Mouse (Mus musculus) kidney, postnatal 0 days (tissue): ENCODE results near the gene Ptgs1. TPM values are rescaled to one million over a fixed set of nuclear protein-coding genes. Genes with fewer than 3 reads are reported as not detected.

ENCODE experiments used
- ATAC-seq: fragments of 200-750 bp; cut with Nextera tagmentation; replicated peaks from 2 replicates; pipeline ENCODE4 v1.8.0; 2017; ENCODE audit warnings: low read depth, moderate number of reproducible peaks, moderate TSS enrichment, moderate library complexity; ENCODE audit not compliant: low FRiP score
- DNase-seq: peaks from one replicate; pipeline ENCODE4 v3.0.0-alpha.2; 2016; ENCODE audit warnings: low spot score
- H3K27ac ChIP-seq: fragments of 300-500 bp; sonication (generic); 2 replicates; pipeline ENCODE4 v1.5.1; 2014; ENCODE audit warnings: mild to moderate bottlenecking
- H3K27me3 ChIP-seq: fragments of 300-500 bp; sonication (generic); 2 replicates; pipeline ENCODE4 v1.6.1; 2014; ENCODE audit warnings: low read length, mixed read lengths; ENCODE audit not compliant: insufficient read depth
- H3K36me3 ChIP-seq: fragments of 300-500 bp; sonication (generic); 2 replicates; pipeline ENCODE4 v1.6.1; 2014; ENCODE audit warnings: low read length, mixed read lengths; ENCODE audit not compliant: insufficient read depth
- H3K4me1 ChIP-seq: fragments of 300-500 bp; sonication (generic); replicated peaks from 2 replicates; pipeline ENCODE4 v1.6.1; 2014; ENCODE audit warnings: antibody characterized with exemption, low read length, mixed read lengths; ENCODE audit not compliant: insufficient read depth
- H3K4me2 ChIP-seq: fragments of 300-500 bp; sonication (generic); 2 replicates; pipeline ENCODE4 v1.6.1; 2014; ENCODE audit warnings: mild to moderate bottlenecking, low read length, moderate library complexity, mixed read lengths
- H3K4me3 ChIP-seq: fragments of 300-500 bp; sonication (generic); replicated peaks from 2 replicates; pipeline ENCODE4 v1.5.1; 2014; ENCODE audit warnings: low read depth, low read length
- H3K9ac ChIP-seq: fragments of 300-500 bp; sonication (generic); 2 replicates; pipeline ENCODE4 v1.6.1; 2014; ENCODE audit warnings: low read depth, low read length
- H3K9me3 ChIP-seq: fragments of 300-500 bp; sonication (generic); replicated peaks from 2 replicates; pipeline ENCODE4 v1.6.1; 2016; ENCODE audit warnings: low read length, inconsistent platforms, mixed read lengths
- CTCF ChIP-seq: IDR thresholded peaks from 2 replicates; pipeline ENCODE4 v1.5.1; 2016; ENCODE audit warnings: antibody characterized with exemption, low read depth, mild to moderate bottlenecking, moderate library complexity
- WGBS: fragments of 180-500 bp; shearing (Covaris S2); extraction: QIAGEN DNeasy Blood & Tissue Kit; methylation state at CpG from one replicate; pipeline ENCODE4 v1.1.7; 2014; 5-methylcytosine and 5-hydroxymethylcytosine counted together
- polyA plus RNA-seq: library from polyadenylated mRNA; unstranded; fragments of >200 nt; fragmentation: Nextera tagmentation; extraction: Ambion mirVana; gene quantifications from 2 replicates; pipeline ENCODE4 v1.2.1, GENCODE M21; 2015

Gene Ptgs1
- polyA plus RNA-seq, 1 experiment from 2014 or later = 41.9 TPM

DNA sequence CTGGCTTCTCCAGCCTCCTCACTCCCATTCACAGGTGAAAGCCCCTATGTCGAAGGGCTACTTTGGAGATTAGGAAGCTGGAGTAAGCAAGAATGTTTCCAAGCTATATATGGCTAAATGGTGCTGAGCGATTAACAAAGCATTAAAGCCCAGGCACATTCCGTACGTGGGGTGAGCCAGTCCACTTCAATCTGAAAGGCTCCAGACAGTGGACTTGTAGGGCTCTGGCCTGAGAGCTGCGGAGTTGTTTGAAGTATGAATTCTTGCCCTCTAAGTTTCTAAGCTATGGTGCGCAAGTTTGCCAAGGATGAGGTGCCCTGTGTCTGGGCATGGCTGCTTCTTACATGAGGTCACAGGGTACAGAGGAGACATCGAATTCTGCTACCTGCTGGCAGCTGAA lies 6.1 kb upstream of the Ptgs1 start:
- H3K4me2 ChIP-seq = no peak overlapping the region
- TF ChIP-seq CTCF = no peak

DNA sequence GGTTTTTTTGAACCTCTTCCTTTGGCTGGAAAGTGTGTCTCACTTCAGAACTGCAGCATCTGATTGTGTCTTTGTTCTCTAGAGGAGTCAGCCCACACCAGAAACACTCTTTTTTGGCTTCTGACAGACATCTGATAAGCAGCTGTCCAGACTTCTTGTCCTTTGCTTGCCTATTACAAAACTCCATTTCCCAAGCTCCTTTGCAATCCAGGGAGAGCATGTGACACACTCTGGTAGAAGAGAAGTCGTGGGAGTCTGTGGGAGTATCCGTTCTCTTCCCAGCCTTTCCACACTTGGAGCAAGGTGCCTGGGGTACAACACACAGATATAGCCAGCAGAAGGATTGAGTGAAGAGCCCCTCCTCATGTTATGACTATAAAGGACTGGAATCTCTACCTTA lies 5.6 kb upstream of the Ptgs1 start:
- DNase-seq (peak; percentile 57), ATAC-seq (no peak)
- no peak overlapping the region for H3K4me3 ChIP-seq
- H3K27me3 ChIP-seq = no peaks in the 10 kb centered on the region
- H3K9ac ChIP-seq = no peak overlapping the region
- no peaks in the 10 kb centered on the region for H3K4me1 ChIP-seq
- H3K4me2 ChIP-seq = no peak overlapping the region
- WGBS = 6% methylated on average over 2 of the region's 2 CpGs
- no peak for TF ChIP-seq CTCF
- H3K9me3 ChIP-seq = no peaks in the 10 kb centered on the region
- H3K27ac ChIP-seq = no peak overlapping the region
- H3K36me3 ChIP-seq = no peaks in the 10 kb centered on the region

More for the DNA sequence above, 6.1 kb upstream of the Ptgs1 start:
- DNase-seq (no peak), ATAC-seq (no peak)
- Histone ChIP-seq H3K9me3 (no peaks in the 10 kb centered on the region), H3K36me3 (no peaks in the 10 kb centered on the region), H3K27ac (no peak overlapping the region), H3K27me3 (no peaks in the 10 kb centered on the region), H3K9ac (no peak overlapping the region), H3K4me3 (no peak overlapping the region), H3K4me1 (no peaks in the 10 kb centered on the region)
- WGBS = 79% methylated on average over 7 of the region's 7 CpGs

DNA sequence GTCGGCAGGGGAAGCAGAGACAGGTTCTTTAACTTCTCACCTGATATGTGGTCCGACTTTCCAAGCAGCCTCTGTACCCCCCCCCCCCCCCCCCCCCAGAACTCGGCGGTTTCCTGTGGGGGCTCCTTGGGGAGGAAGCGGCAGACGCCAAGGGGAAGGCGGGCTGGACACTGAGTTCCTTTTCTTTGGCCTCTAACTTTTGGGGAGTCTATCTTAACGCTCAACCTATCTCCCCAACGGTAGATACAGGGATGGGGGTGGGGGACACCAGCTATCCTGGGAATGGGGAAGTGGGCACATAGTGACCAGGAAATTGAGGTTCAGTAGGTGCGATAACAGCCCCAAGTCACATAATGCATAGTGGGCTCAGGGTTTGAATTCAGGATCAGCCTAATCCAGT lies 741 bp downstream of the Ptgs1 start:
- no peak for TF ChIP-seq CTCF
- ATAC-seq (no peak), DNase-seq (no peak)
- Histone ChIP-seq H3K36me3 (no peaks in the 10 kb centered on the region), H3K4me1 (0 out of 2 replicates have a peak, but pooled peaks cover 8% of the 10 kb centered on the region), H3K4me3 (peak overlapping the region; percentile 61), H3K27ac (peak overlapping the region; percentile 72; the same call in 1 of the 2 replicates), H3K27me3 (no peaks in the 10 kb centered on the region), H3K9me3 (no peaks in the 10 kb centered on the region), H3K9ac (peak overlapping the region; percentile 63), H3K4me2 (peak overlapping the region; percentile 94)
- 26% methylated on average over 10 of the region's 10 CpGs for WGBS

- Histone ChIP-seq H3K27ac (no peak overlapping the region), H3K4me1 (0 out of 2 replicates have a peak, but pooled peaks cover 8% of the 10 kb centered on the region), H3K27me3 (no peaks in the 10 kb centered on the region), H3K9ac (no peak overlapping the region), H3K4me3 (no peak overlapping the region), H3K4me2 (no peak overlapping the region), H3K9me3 (no peaks in the 10 kb centered on the region), H3K36me3 (no peaks in the 10 kb centered on the region)
- ATAC-seq (no peak), DNase-seq (no peak)
- WGBS = 54% methylated on average over 7 of the region's 7 CpGs
- TF ChIP-seq CTCF = no peak
Measured at GRCm38 (mm10) chr2:36234526-36235368, 4.5 kb downstream of the Ptgs1 start.

DNA sequence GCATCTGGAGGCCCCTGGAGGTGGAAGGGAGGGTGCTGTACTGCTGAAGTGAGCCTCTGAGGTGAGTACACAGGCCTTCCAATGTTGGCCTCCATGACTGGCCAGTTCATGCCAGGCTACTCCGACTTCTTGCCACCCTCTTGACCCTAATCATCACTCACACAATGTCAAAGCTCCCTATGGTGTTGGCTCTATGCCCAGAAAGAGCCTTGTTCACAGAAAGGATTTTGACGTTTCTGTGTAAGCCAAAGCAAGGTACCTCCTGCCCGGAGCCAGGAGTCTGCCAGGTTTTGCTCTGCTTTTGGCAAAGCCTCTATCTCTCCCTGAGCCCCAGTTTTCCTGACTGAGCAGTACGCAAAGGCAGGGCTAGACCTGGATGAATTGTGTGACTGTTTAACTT lies 5.7 kb downstream of the Ptgs1 start:
- no peak for TF ChIP-seq CTCF
- H3K4me3 ChIP-seq = no peak overlapping the region
- no peak overlapping the region for H3K9ac ChIP-seq
- H3K27me3 ChIP-seq = no peaks in the 10 kb centered on the region
- WGBS = 24% methylated on average over 4 of the region's 4 CpGs
- ATAC-seq (no peak), DNase-seq (no peak)
- no peaks in the 10 kb centered on the region for H3K36me3 ChIP-seq
- no peak overlapping the region for H3K27ac ChIP-seq
- no peaks in the 10 kb centered on the region for H3K9me3 ChIP-seq
- no peak overlapping the region for H3K4me2 ChIP-seq
- 0 out of 2 replicates have a peak, but pooled peaks cover 4% of the 10 kb centered on the region for H3K4me1 ChIP-seq

GRCm38 (mm10) chr2:36236889-36237288 lies 6.7 kb downstream of the Ptgs1 start:
- Histone ChIP-seq H3K27me3 (no peaks in the 10 kb centered on the region), H3K9ac (no peak overlapping the region), H3K9me3 (no peaks in the 10 kb centered on the region), H3K4me1 (0 out of 2 replicates have a peak, but pooled peaks cover 4% of the 10 kb centered on the region), H3K4me2 (no peak overlapping the region), H3K4me3 (no peak overlapping the region), H3K36me3 (no peaks in the 10 kb centered on the region), H3K27ac (no peak overlapping the region)
- TF ChIP-seq CTCF = no peak
- ATAC-seq (no peak), DNase-seq (no peak)
- 87% methylated on average over 5 of the region's 5 CpGs for WGBS
